Mouse (Mus musculus) stomach, embryonic 15.5 days (tissue): ENCODE results near the gene BC034090. TPM values are rescaled to one million over a fixed set of nuclear protein-coding genes. Genes with fewer than 3 reads are reported as not detected.
A peak's percentile ranks its signal among the peaks of the same experiment; 100 is the strongest.

Experiments used
- ATAC-seq: fragments of 200-750 bp; cut with Nextera tagmentation; 2 replicates; pipeline ENCODE4 v1.8.0; 2017; ENCODE audit warnings: low read depth, moderate number of reproducible peaks, moderate TSS enrichment; ENCODE audit not compliant: insufficient read depth, low FRiP score
- H3K27ac ChIP-seq: fragments of 300-500 bp; sonication (generic); 2 replicates; pipeline ENCODE4 v1.5.1; 2015; ENCODE audit warnings: mild to moderate bottlenecking, inconsistent platforms
- H3K27me3 ChIP-seq: fragments of 300-500 bp; sonication (generic); replicated peaks from 2 replicates; pipeline ENCODE4 v1.6.1; 2015; ENCODE audit warnings: inconsistent platforms
- H3K36me3 ChIP-seq: fragments of 300-500 bp; sonication (generic); 2 replicates; pipeline ENCODE4 v1.6.1; 2015; ENCODE audit warnings: inconsistent platforms
- H3K4me1 ChIP-seq: fragments of 300-500 bp; sonication (generic); 2 replicates; pipeline ENCODE4 v1.6.1; 2015; ENCODE audit warnings: inconsistent platforms
- H3K4me2 ChIP-seq: fragments of 300-500 bp; sonication (generic); 2 replicates; pipeline ENCODE4 v1.6.1; 2015; ENCODE audit warnings: mild to moderate bottlenecking, inconsistent platforms
- H3K4me3 ChIP-seq: fragments of 300-500 bp; sonication (generic); replicated peaks from 2 replicates; pipeline ENCODE4 v1.5.1; 2015; ENCODE audit warnings: inconsistent platforms
- H3K9ac ChIP-seq: fragments of 300-500 bp; sonication (generic); 2 replicates; pipeline ENCODE4 v1.6.1; 2015; ENCODE audit warnings: inconsistent platforms
- H3K9me3 ChIP-seq: fragments of 300-500 bp; sonication (generic); 2 replicates; pipeline ENCODE4 v1.6.1; 2016; ENCODE audit warnings: inconsistent platforms
- whole genome bisulfite sequencing: fragments of 180-500 bp; shearing (Covaris S2); methylation state at CpG from one replicate; pipeline ENCODE4 v1.1.7; 2015; 5-methylcytosine and 5-hydroxymethylcytosine counted together
- polyA plus RNA-seq: library from polyadenylated mRNA; unstranded; fragments of >200 nt; fragmentation: Nextera tagmentation; extraction: Ambion mirVana; gene quantifications from 2 replicates; pipeline ENCODE4 v1.2.1, GENCODE M21; 2015

Gene BC034090
- polyA plus RNA-seq: 2.8 and 4.7 TPM in 2 replicates

GRCm38 (mm10) chr1:155243797-155244770 is at the start of gene BC034090:
TSS of gene BC034090 (minus strand) at chr1:155244444.
- WGBS: 2% methylated on average over 85 of the region's 85 CpGs
- Histone ChIP-seq H3K27ac (peak within 1 kb of the TSS; percentile 52; the same call in 1 of the 2 replicates), H3K4me2 (peak within 1 kb of the TSS; percentile 82), H3K9ac (peak within 1 kb of the TSS; percentile 56), H3K4me1 (peaks cover 12% of the 10 kb centered on the region), H3K9me3 (no peaks in the 10 kb centered on the region), H3K4me3 (peak within 1 kb of the TSS; percentile 55), H3K27me3 (peaks cover 10% of the 10 kb centered on the region), H3K36me3 (no peaks in the 10 kb centered on the region)
- ATAC-seq: peak; percentile 72

- Histone ChIP-seq H3K9ac (no peak overlapping the region), H3K4me1 (no peaks in the 10 kb centered on the region), H3K4me3 (no peak overlapping the region), H3K36me3 (peaks cover 3% of the 10 kb centered on the region; the same call in 1 of the 2 replicates), H3K9me3 (no peaks in the 10 kb centered on the region), H3K4me2 (no peak overlapping the region), H3K27me3 (no peaks in the 10 kb centered on the region), H3K27ac (no peak overlapping the region)
- WGBS: 9% methylated on average over 3 of the region's 3 CpGs
- no peak for ATAC-seq
These were observed 49.2 kb upstream of the BC034090 start for GRCm38 (mm10) chr1:155293446-155293845.

GRCm38 (mm10) chr1:155289411-155289810 is 45.2 kb upstream of the BC034090 start:
- H3K4me1 ChIP-seq: no peaks in the 10 kb centered on the region
- no peaks in the 10 kb centered on the region for H3K9me3 ChIP-seq
- peaks cover 12% of the 10 kb centered on the region; the same call in 1 of the 2 replicates for H3K36me3 ChIP-seq
- ATAC-seq: no peak
- H3K4me3 ChIP-seq: no peak overlapping the region
- H3K27me3 ChIP-seq: no peaks in the 10 kb centered on the region
- H3K27ac ChIP-seq: no peak overlapping the region
- 83% methylated on average over 1 of the region's 1 CpGs for WGBS
- no peak overlapping the region for H3K9ac ChIP-seq
- no peak overlapping the region for H3K4me2 ChIP-seq

GRCm38 (mm10) chr1:155288033-155288432 is 43.8 kb upstream of the BC034090 start:
- Histone ChIP-seq H3K9ac (no peak overlapping the region), H3K36me3 (peaks cover 12% of the 10 kb centered on the region; the same call in 1 of the 2 replicates), H3K27me3 (no peaks in the 10 kb centered on the region), H3K4me2 (no peak overlapping the region), H3K9me3 (no peaks in the 10 kb centered on the region), H3K4me3 (no peak overlapping the region), H3K27ac (no peak overlapping the region), H3K4me1 (no peaks in the 10 kb centered on the region)
- WGBS: 73% methylated on average over 3 of the region's 3 CpGs
- no peak for ATAC-seq

GRCm38 (mm10) chr1:155283808-155284207 is 39.6 kb upstream of the BC034090 start:
- no peak for ATAC-seq
- WGBS: 88% methylated on average over 7 of the region's 7 CpGs
- Histone ChIP-seq H3K27me3 (no peaks in the 10 kb centered on the region), H3K4me1 (no peaks in the 10 kb centered on the region), H3K36me3 (peaks cover 12% of the 10 kb centered on the region; the same call in 1 of the 2 replicates), H3K27ac (no peak overlapping the region), H3K9me3 (no peaks in the 10 kb centered on the region), H3K9ac (no peak overlapping the region), H3K4me3 (no peak overlapping the region), H3K4me2 (no peak overlapping the region)

- H3K9me3 ChIP-seq: no peaks in the 10 kb centered on the region
- H3K4me1 ChIP-seq: no peaks in the 10 kb centered on the region
- no peak overlapping the region for H3K27ac ChIP-seq
- H3K27me3 ChIP-seq: no peaks in the 10 kb centered on the region
- no peak overlapping the region for H3K4me2 ChIP-seq
- H3K4me3 ChIP-seq: no peak overlapping the region
- 58% methylated on average over 18 of the region's 18 CpGs for WGBS
- peak; percentile 79 for ATAC-seq
- H3K9ac ChIP-seq: no peak overlapping the region
- no peaks in the 10 kb centered on the region for H3K36me3 ChIP-seq
These were observed 37.0 kb upstream of the BC034090 start for GRCm38 (mm10) chr1:155281003-155281793.

- Histone ChIP-seq H3K27ac (no peak overlapping the region), H3K4me1 (no peaks in the 10 kb centered on the region), H3K4me2 (no peak overlapping the region), H3K9ac (no peak overlapping the region), H3K36me3 (no peaks in the 10 kb centered on the region), H3K9me3 (no peaks in the 10 kb centered on the region), H3K27me3 (no peaks in the 10 kb centered on the region), H3K4me3 (no peak overlapping the region)
- no peak for ATAC-seq
- WGBS: 56% methylated on average over 10 of the region's 10 CpGs
These were observed 36.1 kb upstream of the BC034090 start for GRCm38 (mm10) chr1:155280306-155280705.

GRCm38 (mm10) chr1:155276381-155277033 is 32.3 kb upstream of the BC034090 start:
- no peak overlapping the region for H3K4me3 ChIP-seq
- H3K36me3 ChIP-seq: no peaks in the 10 kb centered on the region
- no peak for ATAC-seq
- no peak overlapping the region for H3K4me2 ChIP-seq
- 59% methylated on average over 13 of the region's 13 CpGs for WGBS
- no peak overlapping the region for H3K27ac ChIP-seq
- H3K4me1 ChIP-seq: no peaks in the 10 kb centered on the region
- H3K27me3 ChIP-seq: no peaks in the 10 kb centered on the region
- no peaks in the 10 kb centered on the region for H3K9me3 ChIP-seq
- H3K9ac ChIP-seq: no peak overlapping the region

GRCm38 (mm10) chr1:155275793-155276192 is 31.5 kb upstream of the BC034090 start:
- 73% methylated on average over 4 of the region's 4 CpGs for WGBS
- H3K4me2 ChIP-seq: no peak overlapping the region
- ATAC-seq: no peak
- no peaks in the 10 kb centered on the region for H3K4me1 ChIP-seq
- no peak overlapping the region for H3K27ac ChIP-seq
- no peak overlapping the region for H3K9ac ChIP-seq
- no peaks in the 10 kb centered on the region for H3K27me3 ChIP-seq
- no peaks in the 10 kb centered on the region for H3K36me3 ChIP-seq
- no peaks in the 10 kb centered on the region for H3K9me3 ChIP-seq
- no peak overlapping the region for H3K4me3 ChIP-seq

- no peak for ATAC-seq
- Histone ChIP-seq H3K4me3 (no peak overlapping the region), H3K4me2 (no peak overlapping the region), H3K4me1 (no peaks in the 10 kb centered on the region), H3K36me3 (no peaks in the 10 kb centered on the region), H3K27me3 (no peaks in the 10 kb centered on the region), H3K9ac (no peak overlapping the region), H3K9me3 (no peaks in the 10 kb centered on the region), H3K27ac (no peak overlapping the region)
- WGBS: 88% methylated on average over 3 of the region's 3 CpGs
These were observed 30.7 kb upstream of the BC034090 start for GRCm38 (mm10) chr1:155274976-155275375.

GRCm38 (mm10) chr1:155272953-155273352 is 28.7 kb upstream of the BC034090 start:
- H3K4me1 ChIP-seq: no peaks in the 10 kb centered on the region
- H3K36me3 ChIP-seq: no peaks in the 10 kb centered on the region
- no peaks in the 10 kb centered on the region for H3K9me3 ChIP-seq
- no peak overlapping the region for H3K9ac ChIP-seq
- H3K27ac ChIP-seq: no peak overlapping the region
- no peaks in the 10 kb centered on the region for H3K27me3 ChIP-seq
- no peak for ATAC-seq
- H3K4me3 ChIP-seq: no peak overlapping the region
- H3K4me2 ChIP-seq: no peak overlapping the region
- 91% methylated on average over 4 of the region's 4 CpGs for WGBS
